Mouse (Mus musculus) brain, embryonic 18.5 days (tissue): Measurements from ENCODE around the gene Foxf1.

Experiments
- DNase-seq: peaks from one replicate; pipeline ENCODE4 v3.0.0-alpha.2; 2012; ENCODE audit warnings: low read depth, low spot score

Gene Foxf1

GRCm38 (mm10) chr8:121129265-121129940 lies 45.2 kb downstream of the Foxf1 start:
- DNase-seq = no peak

- no peak for DNase-seq
Observed at GRCm38 (mm10) chr8:121130522-121130921, 46.3 kb downstream of the Foxf1 start.

- no peak for DNase-seq
Observed at GRCm38 (mm10) chr8:121132961-121133513, 48.9 kb downstream of the Foxf1 start.

GRCm38 (mm10) chr8:121134102-121134501 lies 49.9 kb downstream of the Foxf1 start:
- DNase-seq = no peak

- DNase-seq = no peak
Observed at GRCm38 (mm10) chr8:121134512-121134911, 50.3 kb downstream of the Foxf1 start.

GRCm38 (mm10) chr8:121136856-121137255 lies 52.7 kb downstream of the Foxf1 start:
- DNase-seq = no peak
